Mouse (Mus musculus): ENCODE results near the gene Pcsk2. TPM values are rescaled to one million over a fixed set of nuclear protein-coding genes. Genes with fewer than 3 reads are reported as not detected.

Gene Pcsk2
- polyA plus RNA-seq, 1 experiment from 2014 or later, result 0.03 TPM

DNA sequence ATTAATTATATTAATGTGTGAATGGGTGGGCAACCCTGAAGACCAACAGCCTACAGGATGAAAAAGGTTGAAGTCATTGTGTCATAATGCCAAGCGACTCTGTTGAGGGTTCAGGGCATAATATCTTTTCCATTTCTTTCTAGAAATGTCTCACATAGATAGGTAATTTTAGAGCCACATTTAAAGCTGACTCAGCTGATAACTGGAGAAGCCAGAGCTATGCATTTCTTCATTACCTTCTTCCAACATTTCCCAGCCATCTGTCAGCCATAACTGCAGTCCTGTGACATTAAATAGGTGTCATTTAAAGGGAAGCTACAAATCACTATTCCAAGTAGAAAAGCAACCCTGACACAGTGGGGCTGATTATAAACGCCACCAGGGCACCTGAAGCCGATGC is 189.5 kb downstream of the Pcsk2 start:
- Histone ChIP-seq H3K4me3 (replicated peaks) (no peak overlapping the region), H3K27me3 (no peaks in the 10 kb centered on the region), H3K36me3 (no peaks in the 10 kb centered on the region), H3K27ac (no peak overlapping the region), H3K9ac (no peak overlapping the region), H3K4me1 (replicated peaks) (no peaks in the 10 kb centered on the region), H3K9me3 (replicated peaks) (no peaks in the 10 kb centered on the region), H3K4me2 (no peak overlapping the region)
- no peak for DNase-seq
- no peak for ATAC-seq (ENCODE audit: low read depth)
- WGBS (ENCODE audit: insufficient replicate concordance), result 59% methylated on average over 3 of the region's 3 CpGs

- H3K27me3 ChIP-seq, result no peaks in the 10 kb centered on the region
- H3K36me3 ChIP-seq, result no peaks in the 10 kb centered on the region
- DNase-seq (no peak), ATAC-seq (ENCODE audit: low read depth) (no peak)
- H3K4me2 ChIP-seq, result no peak overlapping the region
- no peaks in the 10 kb centered on the region for H3K4me1 ChIP-seq (replicated peaks)
- no peak overlapping the region for H3K27ac ChIP-seq
- H3K9ac ChIP-seq, result no peak overlapping the region
- no peak overlapping the region for H3K4me3 ChIP-seq (replicated peaks)
- 65% methylated on average over 7 of the region's 7 CpGs for WGBS (ENCODE audit: insufficient replicate concordance)
- H3K9me3 ChIP-seq (replicated peaks), result no peaks in the 10 kb centered on the region
Observed at GRCm38 (mm10) chr2:143739475-143740226, 193.7 kb downstream of the Pcsk2 start.

GRCm38 (mm10) chr2:143742436-143742835 is 196.5 kb downstream of the Pcsk2 start:
- no peak for ATAC-seq (ENCODE audit: low read depth)
- Histone ChIP-seq H3K27ac (no peak overlapping the region), H3K4me2 (no peak overlapping the region), H3K4me1 (replicated peaks) (no peaks in the 10 kb centered on the region), H3K36me3 (no peaks in the 10 kb centered on the region), H3K27me3 (no peaks in the 10 kb centered on the region), H3K4me3 (replicated peaks) (no peak overlapping the region), H3K9me3 (replicated peaks) (no peaks in the 10 kb centered on the region), H3K9ac (no peak overlapping the region)
- WGBS (ENCODE audit: insufficient replicate concordance), result 68% methylated on average over 5 of the region's 5 CpGs
- DNase-seq, result no peak

DNA sequence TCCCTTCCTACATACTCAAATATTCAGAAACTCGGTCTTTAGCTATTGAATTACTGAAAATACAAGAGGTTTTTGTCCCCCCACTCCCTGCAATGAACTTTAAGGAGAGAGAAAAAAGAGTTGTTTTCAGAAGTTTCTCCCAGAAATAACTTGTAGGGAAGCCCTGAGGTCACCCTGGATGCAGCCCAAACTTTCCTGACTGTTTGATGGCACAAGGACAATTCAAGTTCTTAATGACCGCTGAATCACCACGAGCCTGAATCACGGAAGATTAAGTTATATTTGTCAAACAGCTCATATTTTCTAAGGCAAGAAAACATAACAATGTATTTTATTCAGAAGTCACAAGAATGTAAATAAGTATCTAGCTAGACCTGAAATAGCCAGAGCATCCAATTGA is 197.1 kb downstream of the Pcsk2 start:
- DNase-seq, result no peak
- H3K27ac ChIP-seq, result no peak overlapping the region
- no peak overlapping the region for H3K4me2 ChIP-seq

DNA sequence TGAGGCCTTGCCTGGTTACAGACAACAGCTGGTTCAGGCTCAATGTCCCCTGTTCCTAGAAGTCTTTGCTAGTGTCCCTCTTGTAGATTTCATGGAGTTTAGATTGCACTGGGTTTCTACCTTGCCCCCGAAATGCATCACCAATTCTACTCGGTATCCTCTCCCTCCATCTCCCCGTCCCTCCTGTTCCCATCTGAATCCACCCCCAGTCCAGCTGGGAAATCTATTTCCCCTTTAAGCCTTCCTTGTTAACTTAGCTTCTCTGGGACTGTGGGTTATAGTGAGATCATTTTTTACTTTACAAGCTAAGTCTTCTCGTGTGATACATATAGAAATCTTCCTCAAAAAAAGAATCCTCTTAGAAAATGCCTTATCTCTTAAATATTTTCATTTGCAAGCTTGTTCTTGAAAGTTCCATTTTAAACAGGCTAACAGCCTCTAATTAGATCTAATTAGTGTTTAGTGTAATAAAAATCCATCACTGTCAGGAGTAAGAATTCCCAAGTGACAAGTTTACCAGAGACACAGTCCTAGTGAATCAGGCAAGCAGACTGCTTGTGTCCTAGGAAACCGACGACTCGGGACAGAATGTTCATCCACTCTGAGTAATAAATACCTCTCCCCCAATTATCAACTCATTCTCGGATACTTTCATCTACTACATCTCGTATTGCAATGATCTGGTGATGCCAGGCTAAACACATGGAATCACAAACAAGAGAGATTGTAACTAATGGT is 206.3 kb downstream of the Pcsk2 start:
- DNase-seq (no peak), ATAC-seq (ENCODE audit: low read depth) (no peak)
- Histone ChIP-seq H3K9me3 (replicated peaks) (no peaks in the 10 kb centered on the region), H3K9ac (no peak overlapping the region), H3K4me1 (replicated peaks) (no peaks in the 10 kb centered on the region), H3K36me3 (no peaks in the 10 kb centered on the region), H3K27me3 (no peaks in the 10 kb centered on the region), H3K4me3 (replicated peaks) (no peak overlapping the region), H3K4me2 (no peak overlapping the region), H3K27ac (no peak overlapping the region)
- WGBS (ENCODE audit: insufficient replicate concordance), result 61% methylated on average over 9 of the region's 9 CpGs

More for the DNA sequence above, 197.1 kb downstream of the Pcsk2 start:
- H3K9ac ChIP-seq, result no peak overlapping the region
- H3K36me3 ChIP-seq, result no peaks in the 10 kb centered on the region
- no peaks in the 10 kb centered on the region for H3K9me3 ChIP-seq (replicated peaks)
- no peaks in the 10 kb centered on the region for H3K4me1 ChIP-seq (replicated peaks)
- H3K4me3 ChIP-seq (replicated peaks), result no peak overlapping the region
- no peak for ATAC-seq (ENCODE audit: low read depth)
- WGBS (ENCODE audit: insufficient replicate concordance), result 71% methylated on average over 4 of the region's 4 CpGs
- H3K27me3 ChIP-seq, result no peaks in the 10 kb centered on the region

- Histone ChIP-seq H3K4me1 (replicated peaks) (no peaks in the 10 kb centered on the region), H3K27me3 (no peaks in the 10 kb centered on the region), H3K36me3 (no peaks in the 10 kb centered on the region), H3K4me2 (no peak overlapping the region), H3K9ac (no peak overlapping the region), H3K27ac (no peak overlapping the region), H3K9me3 (replicated peaks) (no peaks in the 10 kb centered on the region), H3K4me3 (replicated peaks) (no peak overlapping the region)
- DNase-seq, result no peak
- 6% methylated on average over 4 of the region's 4 CpGs for WGBS (ENCODE audit: insufficient replicate concordance)
- no peak for ATAC-seq (ENCODE audit: low read depth)
Observed at GRCm38 (mm10) chr2:143776448-143776847, 230.5 kb downstream of the Pcsk2 start.

DNA sequence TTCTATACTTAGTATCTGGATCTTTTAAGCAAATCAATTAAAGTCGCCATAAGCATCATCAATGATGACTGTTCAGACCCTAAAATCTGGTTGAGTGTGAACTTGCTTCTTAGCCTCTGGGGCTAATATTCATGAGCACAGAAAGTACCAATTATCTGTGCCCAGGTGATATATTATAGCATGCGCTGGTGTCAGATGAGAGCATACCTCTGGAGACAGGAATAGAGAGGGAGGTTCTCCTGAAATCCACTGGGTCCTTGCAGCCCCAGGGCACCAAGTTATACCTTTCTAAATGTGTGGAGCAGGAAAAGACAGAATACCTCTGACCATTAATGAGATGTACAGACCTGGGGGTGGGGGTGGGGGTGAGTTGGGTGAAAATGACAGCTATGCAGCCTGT is 234.4 kb downstream of the Pcsk2 start:
- H3K36me3 ChIP-seq, result no peaks in the 10 kb centered on the region
- DNase-seq (no peak), ATAC-seq (ENCODE audit: low read depth) (no peak)
- no peaks in the 10 kb centered on the region for H3K27me3 ChIP-seq
- no peak overlapping the region for H3K4me2 ChIP-seq
- no peaks in the 10 kb centered on the region for H3K4me1 ChIP-seq (replicated peaks)
- H3K9me3 ChIP-seq (replicated peaks), result no peaks in the 10 kb centered on the region
- H3K4me3 ChIP-seq (replicated peaks), result no peak overlapping the region
- WGBS (ENCODE audit: insufficient replicate concordance), result 68% methylated on average over 2 of the region's 2 CpGs
- no peak overlapping the region for H3K9ac ChIP-seq
- no peak overlapping the region for H3K27ac ChIP-seq

GRCm38 (mm10) chr2:143789911-143790310 is 244.0 kb downstream of the Pcsk2 start:
- WGBS (ENCODE audit: insufficient replicate concordance), result 60% methylated on average over 5 of the region's 5 CpGs
- no peak for DNase-seq
- no peak overlapping the region for H3K27ac ChIP-seq
- H3K4me3 ChIP-seq (replicated peaks), result no peak overlapping the region
- no peaks in the 10 kb centered on the region for H3K4me1 ChIP-seq (replicated peaks)
- no peak overlapping the region for H3K4me2 ChIP-seq
- no peaks in the 10 kb centered on the region for H3K36me3 ChIP-seq
- no peaks in the 10 kb centered on the region for H3K27me3 ChIP-seq
- no peak for ATAC-seq (ENCODE audit: low read depth)
- H3K9ac ChIP-seq, result no peak overlapping the region
- no peaks in the 10 kb centered on the region for H3K9me3 ChIP-seq (replicated peaks)

DNA sequence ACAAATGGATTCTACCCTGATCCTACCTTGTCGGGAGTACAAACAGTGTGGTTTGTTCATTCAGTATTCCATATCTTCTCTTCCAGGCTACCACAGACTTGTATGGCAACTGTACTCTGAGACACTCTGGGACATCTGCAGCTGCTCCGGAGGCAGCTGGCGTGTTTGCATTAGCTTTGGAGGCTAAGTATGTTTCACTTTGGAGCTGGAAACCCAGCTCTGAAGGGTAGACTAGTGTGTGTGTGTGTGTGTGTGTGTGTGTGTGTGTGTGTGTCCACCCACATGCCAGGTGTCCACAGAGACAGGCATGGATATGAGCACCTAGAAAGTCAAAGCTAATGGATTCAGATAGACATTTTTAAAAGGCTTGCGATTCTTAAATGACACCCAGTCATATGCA is 249.9 kb downstream of the Pcsk2 start:
- Histone ChIP-seq H3K36me3 (no peaks in the 10 kb centered on the region), H3K9ac (no peak overlapping the region), H3K4me3 (replicated peaks) (no peak overlapping the region), H3K9me3 (replicated peaks) (no peaks in the 10 kb centered on the region), H3K4me1 (replicated peaks) (no peaks in the 10 kb centered on the region), H3K27me3 (no peaks in the 10 kb centered on the region), H3K4me2 (no peak overlapping the region), H3K27ac (no peak overlapping the region)
- DNase-seq, result no peak
- WGBS (ENCODE audit: insufficient replicate concordance), result 68% methylated on average over 4 of the region's 4 CpGs
- ATAC-seq (ENCODE audit: low read depth), result no peak

- Histone ChIP-seq H3K9ac (no peak overlapping the region), H3K27ac (no peak overlapping the region), H3K27me3 (no peaks in the 10 kb centered on the region), H3K4me1 (replicated peaks) (no peaks in the 10 kb centered on the region), H3K9me3 (replicated peaks) (no peaks in the 10 kb centered on the region), H3K4me3 (replicated peaks) (no peak overlapping the region), H3K4me2 (no peak overlapping the region), H3K36me3 (no peaks in the 10 kb centered on the region)
- ATAC-seq (ENCODE audit: low read depth), result no peak
- WGBS (ENCODE audit: insufficient replicate concordance), result 54% methylated on average over 4 of the region's 4 CpGs
- DNase-seq, result no peak
Observed at GRCm38 (mm10) chr2:143796335-143797013, 250.5 kb downstream of the Pcsk2 start.

- H3K27me3 ChIP-seq, result no peaks in the 10 kb centered on the region
- H3K4me3 ChIP-seq (replicated peaks), result no peak overlapping the region
- no peak overlapping the region for H3K9ac ChIP-seq
- 61% methylated on average over 5 of the region's 5 CpGs for WGBS (ENCODE audit: insufficient replicate concordance)
- DNase-seq (no peak), ATAC-seq (ENCODE audit: low read depth) (no peak)
- H3K9me3 ChIP-seq (replicated peaks), result no peaks in the 10 kb centered on the region
- H3K36me3 ChIP-seq, result no peaks in the 10 kb centered on the region
- no peaks in the 10 kb centered on the region for H3K4me1 ChIP-seq (replicated peaks)
- H3K27ac ChIP-seq, result no peak overlapping the region
- no peak overlapping the region for H3K4me2 ChIP-seq
Observed at GRCm38 (mm10) chr2:143801097-143801496, 255.1 kb downstream of the Pcsk2 start.

Data from liver, embryonic 13.5 days (tissue).